Mouse (Mus musculus): Measurements from ENCODE around the gene Hnmt. TPM values are rescaled to one million over a fixed set of nuclear protein-coding genes. Genes with fewer than 3 reads are reported as not detected.
"Not testable (repeated sequence)": the region's sequence is repeated elsewhere in the genome, so short reads cannot be mapped to it uniquely, and the experiment has no call there.

The Hnmt gene
- total RNA-seq (2015) (15.1 and 16.1 TPM in 2 replicates), total RNA-seq (2017) (27.2 and 41.2 TPM in 2 replicates)

GRCm38 (mm10) chr2:24049344-24049990 lies at the start of gene Hnmt:
TSS of gene Hnmt (minus strand) at chr2:24049394.
- no peak for ATAC-seq (ENCODE audit: poor library complexity, severe bottlenecking)

DNA sequence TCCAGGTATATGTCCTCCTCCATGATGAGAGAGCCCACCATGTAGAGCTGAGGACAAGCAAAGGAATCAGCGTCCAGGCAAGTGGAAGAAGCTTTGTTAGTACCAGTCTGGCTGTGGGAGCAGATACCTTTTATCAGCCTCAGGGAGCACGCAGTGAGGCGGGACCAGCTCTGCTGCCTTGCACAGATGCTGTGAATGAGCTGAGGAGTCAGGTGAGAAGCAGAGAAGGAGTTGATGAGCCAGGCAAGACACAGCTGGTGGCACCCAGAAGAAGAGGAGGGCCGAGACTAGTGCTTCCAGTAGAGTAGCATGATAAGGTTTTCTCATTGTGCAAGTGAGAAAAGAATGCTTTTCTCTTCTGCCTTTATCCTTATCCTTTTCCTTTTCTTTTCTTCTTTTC lies 47.3 kb upstream of the Hnmt start, which contains the start of gene Tbpl2:
Gene Tbpl2, minus strand, starts transcription at position 101 of the 400 bp plus-strand sequence.
- ATAC-seq (ENCODE audit: poor library complexity, severe bottlenecking), result no peak

GRCm38 (mm10) chr2:24090921-24091320 lies 41.7 kb upstream of the Hnmt start:
- ATAC-seq (ENCODE audit: poor library complexity, severe bottlenecking), result no peak

GRCm38 (mm10) chr2:24050459-24050858 lies 1.3 kb upstream of the Hnmt start:
- no peak for ATAC-seq (ENCODE audit: poor library complexity, severe bottlenecking)

DNA sequence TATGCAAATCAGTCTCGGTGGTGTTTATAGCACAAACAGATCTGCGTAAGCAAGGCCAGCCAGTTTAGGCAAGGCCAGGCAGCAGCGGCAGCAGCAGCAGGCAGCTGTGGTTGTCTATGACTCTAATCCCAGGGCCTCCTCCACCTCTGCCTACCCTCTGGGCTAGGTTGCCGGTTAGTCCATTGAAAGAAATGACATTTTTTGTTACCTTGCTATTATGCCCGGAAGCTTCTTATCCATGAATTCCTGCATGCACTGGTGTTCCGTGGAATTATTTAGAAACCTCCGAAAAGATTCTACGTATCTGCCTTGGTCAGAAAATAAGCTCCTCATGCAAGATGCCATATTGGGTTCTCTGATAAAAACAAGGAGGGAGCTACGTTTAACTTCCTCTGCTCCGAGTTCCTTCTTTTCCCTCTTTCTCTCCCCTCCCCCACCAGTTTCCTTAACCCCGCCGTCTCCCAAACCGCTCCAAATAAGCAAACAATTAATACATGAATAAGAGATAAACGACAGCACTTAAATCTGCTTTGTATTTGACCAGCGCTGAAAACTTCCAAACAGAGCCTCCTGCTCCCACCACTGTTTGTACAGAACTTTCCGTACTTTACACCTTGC lies 605 bp downstream of the Hnmt start:
- peak; percentile 79 for ATAC-seq (ENCODE audit: poor library complexity, severe bottlenecking)

DNA sequence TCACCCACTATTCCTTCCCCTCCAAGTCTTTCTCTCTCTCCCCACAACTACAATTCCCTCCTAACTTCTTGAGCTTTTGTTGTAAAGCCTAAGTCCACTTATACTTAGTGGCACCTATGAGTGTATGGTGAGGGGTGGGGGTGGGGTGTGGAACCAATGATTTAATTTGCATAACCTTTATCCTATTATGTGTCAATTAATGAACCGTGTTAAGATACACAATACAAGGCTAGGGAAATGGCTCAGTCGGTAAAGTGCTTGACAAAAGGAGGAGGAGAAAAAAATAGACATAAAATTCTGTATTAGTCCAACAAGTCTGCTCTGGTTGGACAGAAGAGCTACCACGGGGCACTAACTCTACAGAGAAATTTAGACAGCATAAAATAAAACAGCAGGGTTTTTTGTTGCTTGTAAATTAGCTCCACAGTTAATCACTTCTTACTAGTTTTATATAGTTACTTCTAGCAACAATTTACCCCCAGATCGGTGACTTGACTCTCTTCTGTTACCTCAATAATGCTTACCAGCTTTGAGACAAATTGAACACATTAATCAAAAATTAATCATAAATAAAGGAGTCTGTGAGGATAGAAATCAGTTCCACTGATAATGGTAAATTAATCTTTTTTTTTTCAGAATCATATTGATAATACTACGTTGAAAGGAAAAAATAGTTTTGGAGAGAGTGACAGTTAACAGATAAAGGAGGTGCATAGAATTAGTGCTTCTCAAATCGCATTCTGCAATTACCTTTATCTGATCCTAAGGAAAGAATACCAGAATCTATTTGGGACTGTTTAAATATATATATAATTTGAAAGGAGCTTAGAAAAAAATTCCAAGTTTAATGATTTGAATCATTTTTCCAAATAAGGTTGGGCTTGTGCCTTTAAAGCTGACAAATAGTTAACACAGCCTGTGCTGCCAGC lies 1.4 kb downstream of the Hnmt start:
- ATAC-seq (ENCODE audit: poor library complexity, severe bottlenecking), result no peak

GRCm38 (mm10) chr2:24042901-24043300 lies 6.3 kb downstream of the Hnmt start:
- ATAC-seq (ENCODE audit: poor library complexity, severe bottlenecking), result no peak

DNA sequence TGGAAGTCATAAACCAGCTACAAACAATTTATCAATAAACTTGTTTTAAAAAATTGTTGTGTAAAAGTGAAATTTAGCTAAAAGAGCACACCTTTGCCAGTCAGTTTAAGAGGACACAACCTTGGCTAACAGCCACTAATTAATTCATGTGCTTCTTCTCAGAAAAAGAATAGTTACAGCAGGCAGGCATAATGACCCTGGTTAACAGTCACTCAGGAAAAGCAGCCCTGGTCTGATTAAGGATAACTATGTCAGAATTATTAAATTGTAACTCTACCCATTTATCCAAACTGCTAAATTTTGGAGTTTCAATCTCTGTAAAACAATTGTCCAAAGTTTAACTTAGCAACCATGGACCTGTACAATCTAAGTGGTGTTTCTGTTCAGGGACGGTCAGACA lies 8.7 kb downstream of the Hnmt start:
- ATAC-seq (ENCODE audit: poor library complexity, severe bottlenecking), result no peak

- not testable (repeated sequence) for ATAC-seq (ENCODE audit: poor library complexity, severe bottlenecking)
Observed at GRCm38 (mm10) chr2:24019386-24019785, 29.8 kb downstream of the Hnmt start.

GRCm38 (mm10) chr2:24018966-24019365 lies 30.2 kb downstream of the Hnmt start:
- no peak for ATAC-seq (ENCODE audit: poor library complexity, severe bottlenecking)

DNA sequence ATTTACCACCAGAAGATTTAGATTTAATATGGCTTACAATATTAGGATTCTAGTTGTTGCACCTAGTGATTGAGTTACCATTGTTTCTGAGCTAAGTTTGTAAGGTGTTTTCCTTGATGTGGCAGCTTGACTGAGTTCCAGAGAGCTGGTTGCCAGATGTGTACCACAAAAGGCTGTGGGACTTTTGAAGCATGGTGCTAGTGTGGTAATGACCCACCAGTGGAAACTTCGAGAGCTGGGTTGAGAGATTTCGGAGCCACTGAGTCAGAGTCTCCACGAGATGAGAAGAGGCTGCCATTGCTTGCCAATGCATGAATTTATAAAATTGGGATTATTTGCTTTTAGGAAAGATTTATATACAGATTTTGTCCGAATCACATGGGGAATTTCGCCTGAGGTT lies 34.2 kb downstream of the Hnmt start:
- ATAC-seq (ENCODE audit: poor library complexity, severe bottlenecking), result no peak

GRCm38 (mm10) chr2:23999323-23999722 lies 49.9 kb downstream of the Hnmt start:
- no peak for ATAC-seq (ENCODE audit: poor library complexity, severe bottlenecking)

- no peak for ATAC-seq (ENCODE audit: poor library complexity, severe bottlenecking)
Observed at GRCm38 (mm10) chr2:23998836-23999235, 50.4 kb downstream of the Hnmt start.

DNA sequence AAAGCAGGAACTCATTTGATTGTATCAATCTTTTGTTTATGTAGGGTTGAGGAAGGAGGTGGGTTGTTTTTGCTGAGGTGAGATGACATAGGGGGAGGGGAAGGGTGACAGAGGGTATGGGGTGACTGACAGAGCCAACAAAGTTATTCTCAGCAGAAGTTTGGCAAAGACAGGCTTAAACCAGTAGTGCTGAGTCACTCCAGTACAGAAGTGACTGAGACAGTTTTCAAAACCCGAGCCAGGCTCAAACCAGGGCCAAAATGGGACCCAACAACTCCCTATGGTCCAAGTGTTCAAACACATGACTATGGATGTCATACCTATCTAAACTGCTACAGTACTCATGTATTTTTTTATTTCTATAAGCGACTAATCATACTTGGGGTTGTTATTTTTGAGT lies 52.4 kb downstream of the Hnmt start:
- 0 out of 2 replicates have a peak, but pooled peaks have one; percentile 10 for ATAC-seq (ENCODE audit: poor library complexity, severe bottlenecking)

DNA sequence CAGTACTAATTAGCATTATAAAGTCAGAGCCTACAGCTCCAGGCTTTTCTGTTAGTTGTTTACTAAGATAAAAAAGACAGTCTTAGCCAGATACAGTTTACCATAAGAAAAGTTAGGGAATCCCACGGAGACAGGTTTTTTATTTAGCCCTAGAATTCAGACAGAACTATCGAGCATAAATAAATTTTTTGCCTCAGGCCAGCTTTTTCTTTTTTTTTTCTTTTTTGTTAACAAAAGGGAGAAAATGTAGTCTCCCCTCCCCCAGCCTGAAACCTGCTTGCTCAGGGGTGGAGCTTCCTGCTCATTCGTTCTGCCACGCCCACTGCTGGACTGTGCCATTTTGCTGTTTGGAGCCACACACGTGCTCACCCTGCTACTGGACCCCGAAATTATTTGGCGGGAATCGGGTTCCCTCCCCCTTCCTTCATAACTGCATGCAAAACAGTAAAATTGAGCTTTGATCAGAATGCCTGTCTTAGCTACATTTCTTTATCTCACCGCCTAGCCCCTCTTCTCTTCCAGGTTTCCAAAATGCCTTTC lies 59.1 kb downstream of the Hnmt start:
- not testable (repeated sequence) for ATAC-seq (ENCODE audit: poor library complexity, severe bottlenecking)

- ATAC-seq (ENCODE audit: poor library complexity, severe bottlenecking), result no peak
Observed at GRCm38 (mm10) chr2:23987283-23987682, 61.9 kb downstream of the Hnmt start.

GRCm38 (mm10) chr2:23983343-23983742 lies 65.9 kb downstream of the Hnmt start:
- ATAC-seq (ENCODE audit: poor library complexity, severe bottlenecking), result no peak

DNA sequence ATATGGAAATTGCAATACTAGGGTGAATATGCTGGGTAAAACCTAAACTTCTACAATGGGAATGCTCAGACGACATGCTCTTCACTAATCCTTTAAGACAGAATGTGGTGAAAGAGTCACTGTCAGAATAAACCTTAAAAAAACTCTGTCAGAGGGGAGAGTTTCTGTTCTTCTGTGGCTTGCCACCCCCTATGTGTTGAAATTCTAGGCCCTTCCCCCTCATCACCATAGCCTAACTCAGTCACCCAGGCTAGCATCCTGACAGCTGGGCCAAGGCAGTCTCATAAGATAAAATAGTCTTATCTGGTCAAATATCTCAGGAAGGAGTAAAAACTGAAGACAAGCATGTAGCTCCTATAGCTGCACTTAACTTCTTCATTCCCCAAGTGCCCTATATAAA lies 66.3 kb downstream of the Hnmt start:
- ATAC-seq (ENCODE audit: poor library complexity, severe bottlenecking), result peak; percentile 49

GRCm38 (mm10) chr2:23960659-23961274 lies 88.4 kb downstream of the Hnmt start:
- peak; percentile 73 for ATAC-seq (ENCODE audit: poor library complexity, severe bottlenecking)
